In genomic region chr13:6638976-6639375, GRCm38 (mm10) we compare ENCODE assay signal across 23 mouse cellular contexts.
"Had no signal": no experiment of that assay in that cellular context is flagged by ENCODE, and none has a peak within 500 bp of the region (broad histone marks: within the 10 kb centered on the region; RNA-seq: fewer than 3 reads in every experiment).

No protein-coding gene starts in this region.

- H3K36me3 ChIP-seq: lung, embryonic 15.5 days; midbrain, embryonic 10.5 days; midbrain, embryonic 12.5 days; neural tube, embryonic 13.5 days; stomach, embryonic 15.5 days had no signal

- H3K27ac ChIP-seq: lung, embryonic 15.5 days; midbrain, embryonic 10.5 days; midbrain, embryonic 12.5 days; neural tube, embryonic 13.5 days; neural tube, embryonic 15.5 days; stomach, embryonic 15.5 days; stomach, postnatal 0 days had no signal

- H3K27me3 ChIP-seq: lung, embryonic 15.5 days; midbrain, embryonic 12.5 days; neural tube, embryonic 13.5 days; neural tube, embryonic 15.5 days; stomach, embryonic 15.5 days had no signal

- H3K4me3 ChIP-seq: lung, embryonic 15.5 days; midbrain, embryonic 10.5 days; midbrain, embryonic 12.5 days; myocyte; neural tube, embryonic 13.5 days; neural tube, embryonic 15.5 days; stomach, embryonic 15.5 days had no signal

- H3K9me3 ChIP-seq: lung, embryonic 15.5 days; midbrain, embryonic 10.5 days; midbrain, embryonic 12.5 days; neural tube, embryonic 13.5 days; neural tube, embryonic 15.5 days; stomach, embryonic 15.5 days had no signal

- H3K4me1 ChIP-seq: neural tube, embryonic 15.5 days had no signal

- DNase-seq: liver, postnatal 0 days; lung, adult 2 months; lung, postnatal 14 days; lung, postnatal 36 days; midbrain, embryonic 14.5 days; retina, postnatal 1 day; right cerebral cortex, adult 18-20 months; right cerebral cortex, postnatal 25 days; right cerebral cortex, postnatal 4 days; spleen, adult 18-20 months; thymus, adult 2 months; thymus, postnatal 25 days; thymus, postnatal 4 days had no signal

- ATAC-seq: liver, postnatal 0 days; lung, postnatal 0 days; midbrain, embryonic 16.5 days had no signal
